Mouse (Mus musculus): ENCODE results near the gene Pdp2. TPM values are rescaled to one million over a fixed set of nuclear protein-coding genes. Genes with fewer than 3 reads are reported as not detected.

The Pdp2 gene
- total and polyA plus RNA-seq, 2 experiments from 2014 or later = 16.0 to 18.0 TPM

DNA sequence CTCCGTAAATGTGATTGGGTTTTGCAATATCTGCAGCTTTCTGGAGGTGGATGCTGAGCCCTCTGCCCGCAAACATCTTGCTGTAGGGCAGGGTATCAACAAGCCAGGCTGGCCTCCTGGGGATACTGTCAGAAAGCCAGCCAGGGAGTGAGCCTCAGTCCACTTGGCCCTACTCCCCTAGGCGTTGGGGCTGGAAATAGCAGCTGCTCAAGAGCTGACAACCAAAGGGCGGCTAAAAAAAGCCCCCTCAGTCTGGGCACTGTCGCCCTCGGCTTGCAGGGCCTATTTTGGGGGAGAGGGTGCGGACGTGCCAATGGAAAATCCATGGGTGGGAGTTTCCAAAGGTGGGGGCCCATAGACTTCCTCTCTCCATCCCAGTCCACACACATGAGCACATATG lies 18.0 kb downstream of the Pdp2 start:
- Histone ChIP-seq H3K4me1 (ENCODE audit: insufficient read depth, low read length) (no peaks in the 10 kb centered on the region), H3K27ac (ENCODE audit: low read depth, low read length) (no peak overlapping the region), H3K4me3 (ENCODE audit: low read depth, low read length) (no peak overlapping the region), H3K4me2 (ENCODE audit: low read depth, low read length, poor library complexity, severe bottlenecking) (no peak overlapping the region), H3K9me3 (ENCODE audit: low read length) (no peaks in the 10 kb centered on the region), H3K27me3 (ENCODE audit: insufficient read depth, low read length) (no peaks in the 10 kb centered on the region), H3K36me3 (ENCODE audit: insufficient read depth, low read length) (no peaks in the 10 kb centered on the region), H3K9ac (replicated peaks; ENCODE audit: low read length, poor library complexity, severe bottlenecking) (no peak overlapping the region)
- WGBS = 78% methylated on average over 8 of the region's 8 CpGs
- TF ChIP-seq CTCF (IDR thresholded peaks at IDR 0.05) = no peak
- DNase-seq (ENCODE audit: low spot score) (no peak), ATAC-seq (ENCODE audit: low FRiP score) (no peak)

- H3K9me3 ChIP-seq (ENCODE audit: low read length) = no peaks in the 10 kb centered on the region
These were observed 19.0 kb downstream of the Pdp2 start for GRCm38 (mm10) chr8:104610185-104610766.

DNA sequence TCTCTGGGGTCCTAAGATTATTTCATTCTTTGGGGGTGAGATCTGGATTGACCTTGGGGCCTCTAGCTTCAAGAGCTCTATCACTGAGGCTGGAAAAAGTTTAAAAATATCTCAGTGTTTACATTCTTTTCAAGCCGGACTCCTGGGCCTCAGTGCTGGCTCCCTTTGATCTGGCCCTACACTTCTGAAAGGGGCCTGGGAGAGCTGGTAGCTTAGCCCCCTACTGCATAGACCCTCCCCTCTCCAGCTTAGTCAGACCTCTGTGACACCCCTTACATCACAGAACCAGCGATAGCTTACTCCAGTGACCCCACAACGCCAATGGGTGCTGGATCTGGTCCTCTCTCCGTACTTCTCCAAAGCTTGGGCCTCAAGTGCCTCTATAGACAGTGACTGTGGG lies 20.4 kb downstream of the Pdp2 start:
- ATAC-seq (ENCODE audit: low FRiP score) (no peak), DNase-seq (ENCODE audit: low spot score) (no peak)
- Histone ChIP-seq H3K4me1 (ENCODE audit: insufficient read depth, low read length) (no peaks in the 10 kb centered on the region), H3K9ac (replicated peaks; ENCODE audit: low read length, poor library complexity, severe bottlenecking) (no peak overlapping the region), H3K27ac (ENCODE audit: low read depth, low read length) (no peak overlapping the region), H3K27me3 (ENCODE audit: insufficient read depth, low read length) (no peaks in the 10 kb centered on the region), H3K9me3 (ENCODE audit: low read length) (no peaks in the 10 kb centered on the region), H3K36me3 (ENCODE audit: insufficient read depth, low read length) (no peaks in the 10 kb centered on the region), H3K4me2 (ENCODE audit: low read depth, low read length, poor library complexity, severe bottlenecking) (no peak overlapping the region), H3K4me3 (ENCODE audit: low read depth, low read length) (no peak overlapping the region)
- TF ChIP-seq CTCF (IDR thresholded peaks at IDR 0.05) = no peak
- WGBS = 75% methylated on average over 4 of the region's 4 CpGs

More at GRCm38 (mm10) chr8:104610185-104610766, 19.0 kb downstream of the Pdp2 start:
- DNase-seq (ENCODE audit: low spot score) = no peak
- Histone ChIP-seq H3K27me3 (ENCODE audit: insufficient read depth, low read length) (no peaks in the 10 kb centered on the region), H3K4me3 (ENCODE audit: low read depth, low read length) (no peak overlapping the region), H3K4me1 (ENCODE audit: insufficient read depth, low read length) (no peaks in the 10 kb centered on the region), H3K36me3 (ENCODE audit: insufficient read depth, low read length) (no peaks in the 10 kb centered on the region), H3K4me2 (ENCODE audit: low read depth, low read length, poor library complexity, severe bottlenecking) (no peak overlapping the region), H3K27ac (ENCODE audit: low read depth, low read length) (no peak overlapping the region), H3K9ac (replicated peaks; ENCODE audit: low read length, poor library complexity, severe bottlenecking) (no peak overlapping the region)
- ATAC-seq (ENCODE audit: low FRiP score) = no peak
- WGBS = 81% methylated on average over 12 of the region's 12 CpGs
- TF ChIP-seq CTCF (IDR thresholded peaks at IDR 0.05) = no peak

DNA sequence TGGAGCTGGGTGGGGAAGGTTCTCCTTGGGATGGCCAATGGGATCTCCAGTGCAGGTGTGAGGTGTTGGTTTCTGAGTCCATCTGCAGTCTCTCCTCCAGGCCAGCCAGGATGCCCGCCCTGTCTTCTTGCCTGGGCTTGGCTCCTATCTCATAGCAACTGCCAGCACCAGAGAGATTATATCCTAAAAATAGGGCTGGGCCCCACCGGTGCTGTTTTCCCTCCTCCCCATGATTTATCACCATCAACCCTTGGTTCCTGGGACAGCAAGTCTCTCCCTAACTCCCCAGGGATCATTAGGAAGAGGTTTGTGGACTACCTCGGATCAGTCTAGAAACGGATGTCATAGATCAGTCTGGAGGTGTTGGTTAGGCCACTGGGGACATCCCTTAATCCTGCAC lies 21.9 kb downstream of the Pdp2 start:
- ATAC-seq (ENCODE audit: low FRiP score) = no peak
- no peaks in the 10 kb centered on the region for H3K27me3 ChIP-seq (ENCODE audit: insufficient read depth, low read length)
- no peak overlapping the region for H3K4me2 ChIP-seq (ENCODE audit: low read depth, low read length, poor library complexity, severe bottlenecking)
- no peak overlapping the region for H3K4me3 ChIP-seq (ENCODE audit: low read depth, low read length)
- H3K4me1 ChIP-seq (ENCODE audit: insufficient read depth, low read length) = no peaks in the 10 kb centered on the region
- WGBS = 83% methylated on average over 4 of the region's 4 CpGs
- no peak for TF ChIP-seq CTCF (IDR thresholded peaks at IDR 0.05)
- H3K36me3 ChIP-seq (ENCODE audit: insufficient read depth, low read length) = no peaks in the 10 kb centered on the region
- no peaks in the 10 kb centered on the region for H3K9me3 ChIP-seq (ENCODE audit: low read length)
- no peak overlapping the region for H3K9ac ChIP-seq (replicated peaks; ENCODE audit: low read length, poor library complexity, severe bottlenecking)
- no peak overlapping the region for H3K27ac ChIP-seq (ENCODE audit: low read depth, low read length)
- no peak for DNase-seq (ENCODE audit: low spot score)

DNA sequence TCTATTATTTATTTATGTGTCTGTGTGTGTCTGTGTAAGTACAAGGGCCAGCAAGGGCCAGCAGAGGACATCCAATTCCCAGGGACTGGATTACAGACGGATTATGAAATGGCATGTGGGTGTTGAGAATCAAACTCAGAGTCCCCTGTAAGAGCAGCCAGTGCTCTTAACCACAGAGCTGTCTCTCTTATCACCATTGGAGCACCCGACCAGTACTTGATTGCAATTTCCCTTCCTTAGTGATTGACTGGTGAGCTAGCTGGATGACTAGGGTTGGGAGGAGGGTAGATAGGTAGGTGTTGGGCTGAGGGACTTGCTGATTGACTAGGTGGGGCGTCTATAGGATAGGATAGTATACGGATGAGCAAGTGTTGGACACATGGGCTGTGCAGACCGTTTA lies 29.5 kb downstream of the Pdp2 start:
- Histone ChIP-seq H3K4me3 (ENCODE audit: low read depth, low read length) (no peak overlapping the region), H3K9me3 (ENCODE audit: low read length) (no peaks in the 10 kb centered on the region), H3K27me3 (ENCODE audit: insufficient read depth, low read length) (no peaks in the 10 kb centered on the region), H3K27ac (ENCODE audit: low read depth, low read length) (no peak overlapping the region), H3K9ac (replicated peaks; ENCODE audit: low read length, poor library complexity, severe bottlenecking) (no peak overlapping the region), H3K36me3 (ENCODE audit: insufficient read depth, low read length) (no peaks in the 10 kb centered on the region), H3K4me2 (ENCODE audit: low read depth, low read length, poor library complexity, severe bottlenecking) (no peak overlapping the region), H3K4me1 (ENCODE audit: insufficient read depth, low read length) (no peaks in the 10 kb centered on the region)
- no peak for DNase-seq (ENCODE audit: low spot score)
- no peak for TF ChIP-seq CTCF (IDR thresholded peaks at IDR 0.05)
- ATAC-seq (ENCODE audit: low FRiP score) = no peak
- 77% methylated on average over 5 of the region's 5 CpGs for WGBS

- WGBS = 78% methylated on average over 6 of the region's 6 CpGs
- no peak within 1 kb of the TSS for H3K4me2 ChIP-seq (ENCODE audit: low read depth, low read length, poor library complexity, severe bottlenecking)
These were observed 32.9 kb downstream of the Pdp2 start, which contains the start of gene Cdh16 for GRCm38 (mm10) chr8:104624161-104624560. TSS of gene Cdh16 (minus strand) at chr8:104624396.

More at GRCm38 (mm10) chr8:104624161-104624560, 32.9 kb downstream of the Pdp2 start, which contains the start of gene Cdh16:
- H3K9me3 ChIP-seq (ENCODE audit: low read length) = no peaks in the 10 kb centered on the region
- ATAC-seq (ENCODE audit: low FRiP score) (no peak), DNase-seq (ENCODE audit: low spot score) (no peak)
- H3K9ac ChIP-seq (replicated peaks; ENCODE audit: low read length, poor library complexity, severe bottlenecking) = no peak within 1 kb of the TSS
- TF ChIP-seq CTCF (IDR thresholded peaks at IDR 0.05) = no peak
- H3K27ac ChIP-seq (ENCODE audit: low read depth, low read length) = no peak within 1 kb of the TSS
- H3K4me1 ChIP-seq (ENCODE audit: insufficient read depth, low read length) = no peaks in the 10 kb centered on the region
- H3K27me3 ChIP-seq (ENCODE audit: insufficient read depth, low read length) = no peaks in the 10 kb centered on the region
- H3K4me3 ChIP-seq (ENCODE audit: low read depth, low read length) = no peak within 1 kb of the TSS
- H3K36me3 ChIP-seq (ENCODE audit: insufficient read depth, low read length) = no peaks in the 10 kb centered on the region

Data from midbrain, postnatal 0 days (tissue).